Mouse (Mus musculus): ENCODE results near the gene Gpr87.
A peak's percentile ranks its signal among the peaks of the same experiment; 100 is the strongest.

Gene Gpr87

DNA sequence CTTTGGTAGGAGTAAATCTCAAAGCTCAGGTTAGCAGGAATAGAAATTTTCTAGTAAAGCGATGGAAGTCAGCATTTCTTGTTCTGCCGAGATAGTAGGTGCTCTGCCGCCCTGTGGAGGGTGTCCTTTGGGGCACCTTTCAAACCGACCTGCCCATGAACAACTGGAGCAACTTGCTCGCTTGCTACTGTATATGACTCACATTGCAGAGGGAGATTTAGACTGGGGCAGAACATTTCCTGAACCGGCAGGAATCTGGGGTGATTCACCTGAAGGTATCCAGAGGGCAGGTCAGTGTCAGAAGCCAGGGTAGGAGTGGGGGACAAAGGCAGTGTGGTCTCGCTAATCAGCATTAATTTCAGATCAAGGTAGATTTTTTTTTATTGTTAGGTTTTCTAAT lies at the start of gene Gpr87:
Gene Gpr87 (minus strand): TSS at position 167 of the 400 bp plus-strand sequence.
- DNase-seq (ENCODE audit: low read depth in 2 of 2, low spot score in 2 of 2) = no peak

DNA sequence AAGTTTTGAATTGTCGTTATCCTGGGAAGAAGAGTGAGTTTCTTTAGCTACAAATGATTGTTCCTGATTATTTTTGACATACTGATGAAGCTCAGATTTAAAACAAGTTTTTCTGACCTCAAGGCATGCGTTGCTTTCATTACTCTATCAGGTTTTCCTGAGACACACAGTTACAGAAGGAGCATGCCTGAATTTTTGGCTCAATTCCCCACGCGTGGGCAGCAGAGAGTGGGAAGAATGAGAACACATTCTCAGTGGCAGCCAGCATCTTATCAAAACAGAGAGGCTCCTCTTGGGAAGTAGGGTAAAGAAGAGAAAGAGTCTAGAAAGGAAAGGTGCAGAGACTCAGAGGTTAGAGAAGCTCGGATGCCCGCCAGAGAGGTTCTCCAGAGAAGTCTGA lies 48.5 kb upstream of the Gpr87 start:
- no peak for DNase-seq (ENCODE audit: low read depth in 2 of 2, low spot score in 2 of 2)

DNA sequence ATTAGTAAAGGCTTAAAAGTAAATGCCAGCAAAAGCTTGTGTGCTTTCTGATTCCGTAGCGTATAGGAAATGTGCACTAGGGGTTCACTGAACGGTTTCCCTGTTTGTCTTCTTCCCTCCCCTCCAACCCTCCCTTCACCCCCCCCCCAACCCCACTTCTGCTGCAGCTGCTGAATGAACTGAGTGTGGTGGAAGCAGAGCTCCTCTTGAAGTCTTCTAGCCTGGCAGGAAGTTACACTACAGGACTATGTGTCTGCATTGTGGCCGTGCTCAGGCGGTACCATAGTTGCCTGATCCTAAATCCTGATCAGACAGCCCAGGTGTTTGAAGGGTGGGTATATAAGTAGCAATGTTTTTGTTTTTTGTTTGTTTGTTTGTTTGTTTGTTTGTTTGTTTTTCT lies 40.0 kb upstream of the Gpr87 start:
- peak; percentile 12 to 23 for DNase-seq (ENCODE audit: low read depth in 2 of 2, low spot score in 2 of 2)

DNA sequence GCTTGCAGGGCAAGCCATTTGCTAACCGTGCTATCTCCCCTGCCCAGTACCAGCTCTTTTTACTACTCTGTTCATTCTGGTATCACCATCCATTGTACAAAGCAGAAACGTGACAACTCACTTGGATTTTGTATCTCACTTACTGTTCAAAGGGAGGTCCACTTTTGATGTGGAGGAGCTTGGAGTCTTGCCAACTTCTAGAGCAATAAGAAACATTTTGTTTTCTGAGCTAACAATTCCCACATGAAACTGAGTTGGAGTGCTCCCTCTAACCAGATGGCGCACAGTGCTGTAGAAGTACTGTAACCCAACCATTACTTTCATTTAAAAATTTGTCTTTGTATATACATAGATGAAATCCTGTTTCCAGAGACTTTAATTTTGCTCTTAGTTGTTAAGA lies 36.0 kb upstream of the Gpr87 start:
- DNase-seq (ENCODE audit: low read depth in 2 of 2, low spot score in 2 of 2) = no peak

DNA sequence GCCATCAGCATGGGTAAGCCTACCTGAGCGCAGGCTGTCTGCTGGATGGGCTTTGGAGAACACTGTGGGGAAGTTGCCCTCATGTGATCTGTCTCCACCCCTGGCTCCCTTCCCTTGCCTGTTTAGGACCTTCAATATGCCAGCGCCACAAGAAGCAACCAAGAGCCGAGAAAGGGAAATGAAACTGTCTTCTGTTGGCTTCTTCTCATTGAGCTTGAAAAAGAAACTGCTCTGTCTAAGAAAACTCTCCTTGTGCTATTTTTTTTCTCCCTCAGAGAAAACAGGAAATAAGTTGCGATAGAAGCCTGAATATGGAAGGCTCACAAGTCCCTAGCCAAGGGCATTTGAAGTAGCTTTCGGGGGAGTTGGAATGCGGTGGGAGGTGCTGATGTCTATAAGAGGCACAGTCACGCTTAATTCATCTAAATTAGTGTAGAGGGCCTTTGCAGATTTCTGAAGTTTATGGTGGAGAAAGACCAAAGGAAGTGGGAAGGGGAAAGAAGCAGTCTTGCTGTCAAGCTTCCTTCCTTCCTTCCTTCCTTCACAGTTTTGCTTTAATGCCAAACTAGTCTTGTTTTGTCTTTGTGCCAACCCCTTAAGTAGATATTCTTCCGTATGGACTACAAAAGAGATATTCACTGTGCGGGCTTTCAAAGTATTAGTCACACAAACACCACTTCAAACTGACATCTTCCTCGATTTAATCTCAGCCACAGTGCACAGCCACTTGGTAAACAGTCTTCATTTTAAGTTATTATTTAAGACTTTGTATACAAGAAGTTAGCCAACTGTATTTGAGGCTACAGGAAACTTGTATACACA lies 34.0 kb upstream of the Gpr87 start:
- DNase-seq (ENCODE audit: low read depth in 2 of 2, low spot score in 2 of 2) = peak; percentile 16 to 21

DNA sequence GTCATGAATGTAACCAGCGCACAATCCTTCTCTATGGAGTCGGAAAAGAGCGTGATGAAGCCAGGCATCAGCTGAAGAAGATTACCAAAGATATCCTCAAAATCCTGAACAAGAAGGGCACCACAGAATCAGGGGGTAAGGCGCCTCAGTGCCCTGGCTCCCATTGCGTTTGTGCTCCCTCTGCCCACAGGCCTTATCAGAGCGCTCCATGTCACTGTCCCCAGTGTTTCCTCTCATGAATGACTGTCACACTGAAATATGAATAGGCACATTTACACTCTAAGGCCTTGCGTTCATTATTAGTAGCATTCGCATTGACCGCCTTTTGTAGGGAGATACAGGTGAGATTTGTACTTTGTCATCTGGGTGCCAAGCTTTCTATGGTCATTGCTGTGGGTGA lies 32.8 kb upstream of the Gpr87 start:
- no peak for DNase-seq (ENCODE audit: low read depth in 2 of 2, low spot score in 2 of 2)

DNA sequence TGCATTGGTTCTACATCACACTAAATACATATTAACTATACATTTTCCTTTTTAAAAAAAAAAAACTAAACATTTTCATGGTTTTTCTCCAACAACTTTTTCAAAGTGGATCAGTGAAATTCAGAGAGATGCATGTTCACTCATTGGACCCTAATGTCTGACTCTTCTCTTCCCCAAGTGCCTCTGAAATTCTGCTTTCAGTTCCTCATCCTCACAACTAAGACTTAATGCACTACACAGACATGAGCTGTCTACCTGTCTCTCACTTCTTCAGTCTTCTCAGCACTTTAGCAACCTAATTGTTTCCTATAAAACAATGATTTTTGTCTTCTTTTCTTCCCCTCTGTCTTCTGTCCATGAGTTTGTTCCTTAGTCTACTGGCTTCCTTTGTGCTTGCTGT lies 30.5 kb upstream of the Gpr87 start:
- DNase-seq (ENCODE audit: low read depth in 2 of 2, low spot score in 2 of 2) = no peak

DNA sequence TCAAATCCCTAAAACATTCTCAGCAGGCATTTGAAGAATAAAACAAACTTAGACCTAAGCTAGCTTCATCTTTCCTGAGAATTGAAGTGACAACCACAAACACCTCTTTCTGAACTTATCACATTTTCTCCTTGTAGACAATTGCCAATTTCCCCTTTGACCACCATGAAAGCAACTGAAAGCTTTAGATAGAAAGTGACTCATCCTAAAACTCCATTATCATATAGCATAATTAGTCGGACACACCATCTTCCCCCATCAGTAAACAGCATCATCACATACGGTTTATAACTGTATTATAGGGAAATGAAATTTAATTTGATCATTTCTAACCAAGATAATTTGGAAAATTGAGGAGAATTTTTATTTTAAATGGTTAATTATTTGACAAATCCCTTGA lies 27.4 kb upstream of the Gpr87 start:
- DNase-seq (ENCODE audit: low read depth in 2 of 2, low spot score in 2 of 2) = no peak

DNA sequence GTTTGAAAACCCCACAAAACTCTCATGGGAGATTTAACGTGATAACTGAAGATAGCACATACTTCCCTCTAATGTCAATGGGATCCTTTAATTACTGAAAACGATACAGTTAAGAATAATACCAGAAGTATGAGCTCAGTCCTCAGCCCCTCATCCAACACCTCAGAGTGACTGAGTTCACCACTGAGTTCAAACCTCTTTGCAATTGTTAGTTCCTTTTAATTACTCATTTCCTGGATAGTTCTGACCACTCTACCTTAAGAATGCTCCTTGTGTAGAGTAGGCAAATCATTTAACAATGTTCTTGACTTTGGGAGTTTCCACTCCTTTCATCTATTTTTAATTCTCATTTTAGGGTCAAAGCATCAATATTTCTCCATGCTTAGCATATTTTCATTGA lies 24.4 kb upstream of the Gpr87 start:
- no peak for DNase-seq (ENCODE audit: low read depth in 2 of 2, low spot score in 2 of 2)

DNA sequence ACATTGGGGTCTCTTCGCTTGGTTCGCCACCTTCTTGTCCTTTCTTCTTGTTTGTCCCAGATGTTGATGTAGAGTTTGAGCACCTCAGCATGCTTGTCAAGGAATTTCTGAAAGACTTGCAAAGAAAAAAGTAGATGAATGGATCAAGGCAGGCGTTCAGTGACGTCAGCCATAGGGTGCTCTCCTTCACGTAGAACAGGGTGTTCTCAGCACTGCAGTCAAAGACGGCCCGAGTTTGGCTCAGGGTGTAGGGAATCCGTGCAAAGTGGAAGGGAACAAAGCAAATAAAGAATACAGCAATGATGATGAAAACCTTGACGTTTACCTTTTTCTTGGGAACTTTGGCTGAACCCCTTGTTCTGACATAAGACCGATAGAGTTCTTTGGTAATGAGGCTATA lies 22.3 kb upstream of the Gpr87 start:
- DNase-seq (ENCODE audit: low read depth in 2 of 2, low spot score in 2 of 2) = no peak

DNA sequence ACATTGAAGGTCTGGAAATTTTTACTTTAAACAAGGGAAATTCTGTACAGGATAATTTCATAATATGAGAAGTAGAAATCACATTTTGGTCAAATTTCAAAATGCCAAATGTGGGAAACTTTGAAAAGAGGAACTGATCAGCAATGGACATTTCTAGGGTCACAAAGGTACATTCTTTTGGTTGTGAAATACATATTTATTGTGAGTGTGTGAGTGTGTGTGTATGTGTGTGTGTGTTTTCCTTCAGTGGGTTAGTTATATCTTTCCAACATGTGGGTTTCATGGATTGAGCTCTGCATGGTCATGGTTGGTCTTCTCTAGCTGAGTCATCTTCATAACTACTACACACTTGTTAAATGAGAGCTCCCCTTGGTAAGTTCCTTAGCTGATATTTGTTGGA lies 17.5 kb upstream of the Gpr87 start:
- DNase-seq (ENCODE audit: low read depth in 2 of 2, low spot score in 2 of 2) = no peak

DNA sequence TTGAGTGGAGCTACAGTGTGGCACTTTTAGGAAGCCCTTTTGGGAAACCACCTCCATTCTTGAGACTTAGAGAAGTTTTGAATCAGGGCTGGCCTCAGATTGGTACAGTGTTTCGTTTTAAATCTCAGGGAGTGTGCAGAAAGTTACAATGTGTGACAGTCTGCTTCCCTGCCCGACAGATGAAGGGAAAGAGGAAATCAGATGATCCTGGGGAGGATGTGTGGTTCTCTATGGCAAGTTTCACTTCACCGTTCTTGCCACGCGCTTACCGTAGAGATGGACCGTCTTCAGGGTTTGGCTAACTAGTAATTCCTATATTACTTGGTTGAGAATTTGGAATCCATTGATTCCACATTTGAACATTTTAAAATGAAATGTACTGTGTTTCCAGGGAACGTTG lies 16.9 kb upstream of the Gpr87 start:
- no peak for DNase-seq (ENCODE audit: low read depth in 2 of 2, low spot score in 2 of 2)

DNA sequence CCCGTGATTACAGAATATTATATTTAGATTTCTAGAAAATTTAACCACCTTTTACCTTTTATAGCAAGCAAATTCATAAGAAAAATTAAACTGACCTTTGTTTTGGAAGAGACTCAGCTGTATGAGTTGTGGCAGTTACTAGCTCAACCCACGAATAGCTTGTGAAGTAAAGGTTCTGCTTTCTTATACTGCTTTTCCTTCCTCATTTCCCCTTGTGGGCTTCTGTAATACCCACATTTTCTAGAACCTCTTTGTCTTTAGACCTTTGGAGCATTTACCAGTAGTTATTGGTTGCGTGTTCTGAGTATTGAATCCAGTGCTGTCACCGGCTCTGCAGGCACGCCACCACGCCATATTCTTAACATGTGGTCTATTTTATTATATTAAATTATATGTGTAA lies 15.8 kb upstream of the Gpr87 start, which contains the start of gene P2ry13:
Gene P2ry13 (minus strand): TSS at position 156 of the 400 bp plus-strand sequence.
- DNase-seq (ENCODE audit: low read depth in 2 of 2, low spot score in 2 of 2) = no peak

DNA sequence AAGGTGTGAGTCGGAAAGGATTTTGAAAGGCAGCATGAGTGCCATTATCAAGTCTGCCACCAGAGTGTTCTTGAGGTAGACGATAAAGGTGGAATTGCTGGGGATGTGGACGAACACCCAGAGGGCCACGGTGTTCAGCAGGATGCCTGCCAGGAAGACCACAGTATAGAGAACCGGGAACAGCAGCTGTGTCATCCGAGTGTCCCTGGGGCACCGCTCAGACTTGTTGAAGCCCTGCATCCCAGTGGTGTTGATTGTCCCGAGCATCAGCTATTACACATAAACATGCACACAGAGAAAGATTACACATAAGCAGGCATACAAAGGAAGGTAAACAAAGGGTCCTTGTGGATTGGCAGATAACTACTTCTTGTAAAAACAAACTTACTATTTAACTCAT lies 15.2 kb upstream of the Gpr87 start:
- no peak for DNase-seq (ENCODE audit: low read depth in 2 of 2, low spot score in 2 of 2)

DNA sequence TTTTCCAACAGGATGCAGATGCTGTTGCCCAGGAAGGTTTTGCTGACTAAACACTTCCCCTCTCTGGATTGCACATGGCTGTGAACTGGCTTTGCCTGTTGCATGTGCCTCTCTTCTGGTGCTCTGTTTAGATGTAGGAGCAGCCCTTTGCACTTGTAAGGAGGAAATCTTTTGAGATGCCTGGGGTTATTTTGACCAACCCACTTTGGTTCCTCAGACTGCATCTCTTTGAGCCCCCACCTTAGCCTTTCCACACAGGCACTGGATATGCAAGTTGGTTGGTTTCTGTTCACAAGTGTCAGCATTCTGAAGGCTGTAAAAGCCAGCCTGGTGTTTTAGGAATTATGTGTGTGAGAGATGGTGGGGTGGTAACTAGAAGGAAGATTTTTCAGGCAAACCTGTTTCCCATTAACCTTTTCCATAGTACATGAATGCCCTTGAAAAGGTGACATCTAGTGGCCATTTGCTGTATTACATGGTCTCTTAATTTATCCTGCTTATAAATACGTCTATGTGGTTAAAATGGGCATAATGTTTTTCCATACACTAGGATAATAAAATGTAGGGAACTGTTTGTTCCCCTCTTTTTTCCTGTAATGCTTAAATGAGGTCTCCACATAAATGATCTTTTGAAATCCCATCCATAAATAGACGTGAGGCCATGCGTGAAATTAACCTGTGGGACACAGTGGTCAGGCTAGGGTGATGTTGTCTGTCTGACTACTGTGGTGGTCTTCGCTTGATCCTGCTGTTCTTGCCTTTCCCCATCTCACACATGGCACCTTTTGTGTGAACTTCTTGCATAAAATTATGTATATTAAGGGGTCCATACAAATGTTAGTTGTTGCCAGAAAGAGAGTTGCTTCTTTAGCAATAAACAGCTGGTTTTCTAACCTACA lies 14.0 kb upstream of the Gpr87 start:
- DNase-seq (ENCODE audit: low read depth in 2 of 2, low spot score in 2 of 2) = peak in 1 of 2 experiments; percentile 43

DNA sequence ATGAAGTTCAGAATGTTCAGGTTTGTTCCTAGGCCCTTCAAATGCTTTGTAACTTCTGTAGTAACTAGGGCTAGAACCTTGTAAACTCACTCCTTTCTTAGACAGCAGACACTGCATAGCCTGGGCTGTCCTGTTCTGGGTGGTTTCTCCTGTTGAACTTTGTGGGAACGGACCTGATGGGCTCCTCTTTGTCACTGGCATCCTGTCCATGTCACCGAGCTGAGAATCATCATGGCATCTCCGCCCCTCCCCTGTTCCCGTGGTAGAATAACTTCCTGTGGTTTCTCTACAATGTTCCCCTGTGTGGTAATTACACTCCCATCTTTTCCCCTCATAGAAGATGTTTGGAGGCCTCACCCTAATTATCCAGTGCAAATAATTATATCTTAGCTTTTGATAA lies 11.0 kb upstream of the Gpr87 start:
- DNase-seq (ENCODE audit: low read depth in 2 of 2, low spot score in 2 of 2) = no peak

DNA sequence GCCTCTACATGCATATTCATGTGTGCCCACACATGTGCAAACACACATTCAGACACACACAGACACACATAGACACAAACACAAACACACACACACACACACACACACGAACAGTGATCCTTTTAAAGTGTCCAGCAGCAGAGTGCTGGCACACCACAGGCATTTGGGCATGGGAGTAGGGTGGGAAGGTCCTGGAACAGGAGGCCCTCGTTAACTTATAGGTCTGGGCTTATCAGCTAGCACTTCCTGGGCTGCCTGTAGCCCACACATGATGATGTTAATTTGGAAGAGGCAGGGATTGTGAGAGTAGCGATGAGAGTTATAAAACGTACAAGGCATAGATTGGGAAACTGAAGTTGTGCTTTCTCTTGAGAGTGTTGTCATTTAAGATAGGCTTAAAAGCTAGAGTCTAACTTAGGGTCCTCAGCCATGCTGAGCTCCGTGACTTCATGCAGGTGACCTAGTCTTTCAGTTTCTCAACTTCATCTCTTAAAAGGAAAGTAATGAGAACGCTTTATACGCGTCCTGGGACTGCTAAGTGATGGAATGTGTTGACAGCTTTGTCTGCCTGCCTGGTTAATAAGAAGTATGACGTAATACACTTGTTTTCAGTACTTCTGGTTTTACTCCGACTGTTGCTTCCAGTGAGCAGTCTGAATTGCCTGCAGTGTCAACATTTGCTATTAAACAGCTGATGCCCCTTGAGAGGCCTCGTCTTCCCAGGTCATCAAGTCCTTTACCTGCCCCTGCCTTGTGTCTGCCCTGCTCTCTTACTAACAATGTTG lies 10.0 kb upstream of the Gpr87 start:
- DNase-seq (ENCODE audit: low read depth in 2 of 2, low spot score in 2 of 2) = no peak

DNA sequence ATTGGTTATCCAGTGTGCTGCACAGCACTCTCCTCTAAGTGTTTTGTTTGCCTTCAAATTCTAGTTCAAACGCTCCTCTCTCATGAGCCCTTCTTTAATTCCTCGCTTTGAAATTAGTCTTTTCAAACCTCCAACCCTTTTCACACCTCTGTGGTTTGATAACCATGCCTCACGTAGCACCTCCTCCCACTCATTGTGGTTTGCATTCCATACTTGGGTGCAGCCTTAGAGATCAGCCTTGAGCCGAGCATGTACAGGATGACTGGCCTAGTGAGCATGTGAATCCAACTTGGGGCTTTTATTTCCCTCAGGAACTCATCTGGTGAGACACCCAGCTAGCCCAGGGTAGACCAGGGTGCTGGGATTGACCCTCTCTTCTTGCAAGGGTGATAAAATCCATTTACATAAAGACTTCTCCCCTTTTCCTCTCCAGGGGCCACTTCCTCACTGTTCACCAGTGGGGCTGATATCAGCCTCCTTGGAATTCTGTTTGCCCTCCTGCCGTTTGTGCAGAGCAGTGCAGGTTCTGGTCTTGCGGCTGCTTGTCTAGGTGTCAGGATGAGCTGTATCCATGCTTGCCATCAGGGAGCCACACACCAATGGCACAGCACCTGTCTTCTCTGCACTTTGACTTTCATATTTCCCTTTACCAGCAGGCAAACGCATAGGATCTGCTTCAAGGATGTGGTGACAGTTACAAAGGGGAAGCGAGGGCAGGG lies 9.1 kb upstream of the Gpr87 start:
- DNase-seq (ENCODE audit: low read depth in 2 of 2, low spot score in 2 of 2) = no peak

DNA sequence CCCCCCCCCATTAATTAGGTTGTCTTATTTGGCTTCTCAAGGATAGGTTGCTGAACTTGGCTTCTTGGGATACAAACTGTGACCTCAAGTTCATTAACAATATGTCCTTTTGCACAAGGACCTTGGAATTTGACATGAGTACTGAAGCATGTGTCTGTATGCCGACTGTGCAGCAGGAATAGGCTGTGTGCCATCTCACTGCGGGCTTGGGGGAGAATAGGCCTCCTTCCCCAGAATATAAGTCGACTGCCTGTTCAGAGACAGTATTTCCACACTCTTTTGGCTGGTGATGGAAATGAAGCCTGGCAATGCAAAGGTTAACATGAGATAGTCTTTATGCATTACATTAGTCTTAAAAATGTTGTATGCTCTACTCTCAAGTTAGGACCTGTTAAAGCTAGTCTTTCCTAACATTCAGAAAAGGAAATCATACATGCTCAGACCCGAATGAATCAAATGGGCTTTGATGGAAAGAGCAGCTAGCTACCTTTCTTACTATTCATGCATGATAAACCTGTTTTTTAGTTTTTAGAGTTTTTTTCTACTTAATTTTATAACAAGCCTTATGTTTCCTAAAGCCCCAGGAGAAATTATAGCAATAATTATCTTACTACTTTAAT lies 2.5 kb upstream of the Gpr87 start:
- no peak for DNase-seq (ENCODE audit: low read depth in 2 of 2, low spot score in 2 of 2)

DNA sequence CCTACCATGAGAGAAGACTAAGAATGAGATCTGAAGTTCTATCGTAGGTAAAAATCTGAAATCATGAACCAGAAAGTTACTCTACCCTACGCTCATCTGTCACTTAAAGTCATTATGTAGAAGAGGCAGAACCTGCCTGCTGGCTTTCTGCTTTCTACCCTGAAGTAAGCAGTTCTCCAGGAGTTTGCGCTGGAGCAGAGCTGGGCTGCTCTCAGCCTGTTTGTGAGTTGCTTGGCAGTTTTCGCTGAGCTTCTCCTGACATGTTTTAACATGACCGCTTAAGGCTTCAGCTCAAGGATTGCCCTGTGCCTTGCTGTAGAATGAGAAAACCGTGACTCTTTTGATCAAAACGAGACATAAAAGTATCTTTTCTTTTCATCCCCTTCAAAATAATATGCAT lies 805 bp downstream of the Gpr87 start:
- no peak for DNase-seq (ENCODE audit: low read depth in 2 of 2, low spot score in 2 of 2)

Measured in CD8-positive naive resting alpha-beta T cell, adult 2 months (primary cell).